Mouse (Mus musculus) lung, postnatal 0 days (tissue): ENCODE results near the gene Ptprb.

Source experiments
- CTCF ChIP-seq: IDR thresholded peaks from 2 replicates; pipeline ENCODE4 v1.5.1; 2016; ENCODE audit warnings: antibody characterized with exemption, mild to moderate bottlenecking
- EP300 ChIP-seq: IDR thresholded peaks from 2 replicates; pipeline ENCODE4 v1.6.1; 2016; ENCODE audit warnings: antibody characterized with exemption, mild to moderate bottlenecking, control low read depth

GRCm38 (mm10) chr10:116405011-116405410 is 129.7 kb downstream of the Ptprb start:
- TF ChIP-seq EP300 (no peak), CTCF (no peak)
